Mouse (Mus musculus): Measurements from ENCODE around the gene Mcm9. TPM values are rescaled to one million over a fixed set of nuclear protein-coding genes. Genes with fewer than 3 reads are reported as not detected.
A peak's percentile ranks its signal among the peaks of the same experiment; 100 is the strongest.

Gene Mcm9
- polyA plus RNA-seq, 1 experiment from 2014 or later = 8.0 TPM

DNA sequence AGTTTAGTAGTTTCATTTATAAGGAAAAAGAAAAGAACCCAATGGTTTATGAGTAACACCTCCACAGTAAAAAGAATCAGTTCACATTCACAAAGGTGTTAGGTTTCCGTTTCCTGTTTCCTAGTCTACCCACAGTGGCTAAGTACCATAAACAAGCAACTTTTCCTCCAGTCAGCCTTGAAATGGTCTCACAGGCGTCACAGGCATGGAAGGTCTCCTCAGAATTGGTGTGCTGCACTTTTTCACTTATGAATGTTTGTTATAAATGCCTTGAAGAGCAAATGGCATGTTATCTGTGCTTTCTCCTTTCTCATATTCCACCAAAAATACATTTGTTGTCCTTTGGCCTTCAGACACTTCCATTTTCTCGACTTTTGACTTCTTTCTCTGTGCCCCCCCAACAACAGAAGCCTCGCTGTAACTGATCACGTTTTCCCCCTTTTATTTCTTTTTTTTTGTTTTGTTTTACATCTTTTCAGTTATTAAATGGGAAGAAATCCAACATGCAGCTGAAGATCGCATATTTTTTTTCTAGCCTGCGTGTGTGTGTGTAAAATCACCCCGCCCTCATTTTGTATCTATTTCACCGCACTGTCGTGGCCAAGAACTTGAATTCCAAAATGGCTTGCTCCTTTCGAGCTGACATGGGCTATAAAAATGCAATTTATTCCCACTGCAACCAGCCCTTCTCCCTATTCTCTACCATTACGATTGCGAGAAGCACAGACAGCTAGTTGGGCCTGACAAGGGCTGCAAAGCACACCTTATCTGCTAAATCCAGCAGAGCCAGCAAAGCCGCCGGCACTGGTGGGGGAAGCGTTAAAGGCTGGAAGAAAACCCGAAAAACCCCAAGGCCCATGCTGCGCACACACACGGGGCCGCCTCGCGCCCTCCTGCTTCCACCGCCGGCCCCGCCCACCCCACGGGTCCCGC, 34.2 kb downstream of the Mcm9 start:
- 9% methylated on average over 21 of the region's 27 CpGs for WGBS
- no peaks in the 10 kb centered on the region for H3K36me3 ChIP-seq (ENCODE audit: control insufficient read depth, insufficient read depth, low read length)

GRCm38 (mm10) chr10:53585777-53586176, 44.5 kb downstream of the Mcm9 start:
- no peak overlapping the region for H3K4me2 ChIP-seq (ENCODE audit: low read depth, low read length)
- WGBS = 20% methylated on average over 3 of the region's 3 CpGs
- H3K9ac ChIP-seq (replicated peaks; ENCODE audit: low read depth, low read length) = no peak overlapping the region
- H3K27ac ChIP-seq (ENCODE audit: low read depth, low read length) = no peak overlapping the region
- no peak overlapping the region for H3K4me3 ChIP-seq (ENCODE audit: low read depth, low read length)
- no peaks in the 10 kb centered on the region for H3K9me3 ChIP-seq (ENCODE audit: control insufficient read depth, low read length)
- H3K4me1 ChIP-seq (ENCODE audit: control insufficient read depth, insufficient read depth, low read length) = no peaks in the 10 kb centered on the region
- no peak for ATAC-seq (ENCODE audit: low read depth)
- H3K27me3 ChIP-seq (ENCODE audit: control insufficient read depth, insufficient read depth, low read length) = no peaks in the 10 kb centered on the region
- no peaks in the 10 kb centered on the region for H3K36me3 ChIP-seq (ENCODE audit: control insufficient read depth, insufficient read depth, low read length)

More for the DNA sequence above, 34.2 kb downstream of the Mcm9 start:
- ATAC-seq (ENCODE audit: low read depth) = peak; percentile 93
- Histone ChIP-seq H3K27me3 (ENCODE audit: control insufficient read depth, insufficient read depth, low read length) (no peaks in the 10 kb centered on the region), H3K4me2 (ENCODE audit: low read depth, low read length) (peak overlapping the region; percentile 74), H3K4me3 (ENCODE audit: low read depth, low read length) (peak overlapping the region; percentile 96), H3K4me1 (ENCODE audit: control insufficient read depth, insufficient read depth, low read length) (peaks cover 19% of the 10 kb centered on the region), H3K9me3 (ENCODE audit: control insufficient read depth, low read length) (no peaks in the 10 kb centered on the region), H3K9ac (replicated peaks; ENCODE audit: low read depth, low read length) (peak overlapping the region; percentile 66), H3K27ac (ENCODE audit: low read depth, low read length) (peak overlapping the region; percentile 96)

- 43% methylated on average over 10 of the region's 12 CpGs for WGBS
- H3K27ac ChIP-seq (ENCODE audit: low read depth, low read length) = no peak overlapping the region
- no peaks in the 10 kb centered on the region for H3K27me3 ChIP-seq (ENCODE audit: control insufficient read depth, insufficient read depth, low read length)
- H3K4me3 ChIP-seq (ENCODE audit: low read depth, low read length) = peak overlapping the region; percentile 16; the same call in 1 of the 2 replicates
- H3K36me3 ChIP-seq (ENCODE audit: control insufficient read depth, insufficient read depth, low read length) = no peaks in the 10 kb centered on the region
- H3K4me2 ChIP-seq (ENCODE audit: low read depth, low read length) = peak overlapping the region; percentile 51
- no peaks in the 10 kb centered on the region for H3K9me3 ChIP-seq (ENCODE audit: control insufficient read depth, low read length)
- H3K4me1 ChIP-seq (ENCODE audit: control insufficient read depth, insufficient read depth, low read length) = no peaks in the 10 kb centered on the region
- ATAC-seq (ENCODE audit: low read depth) = peak; percentile 59
- no peak overlapping the region for H3K9ac ChIP-seq (replicated peaks; ENCODE audit: low read depth, low read length)
These were observed 49.2 kb downstream of the Mcm9 start for GRCm38 (mm10) chr10:53581087-53581486.

DNA sequence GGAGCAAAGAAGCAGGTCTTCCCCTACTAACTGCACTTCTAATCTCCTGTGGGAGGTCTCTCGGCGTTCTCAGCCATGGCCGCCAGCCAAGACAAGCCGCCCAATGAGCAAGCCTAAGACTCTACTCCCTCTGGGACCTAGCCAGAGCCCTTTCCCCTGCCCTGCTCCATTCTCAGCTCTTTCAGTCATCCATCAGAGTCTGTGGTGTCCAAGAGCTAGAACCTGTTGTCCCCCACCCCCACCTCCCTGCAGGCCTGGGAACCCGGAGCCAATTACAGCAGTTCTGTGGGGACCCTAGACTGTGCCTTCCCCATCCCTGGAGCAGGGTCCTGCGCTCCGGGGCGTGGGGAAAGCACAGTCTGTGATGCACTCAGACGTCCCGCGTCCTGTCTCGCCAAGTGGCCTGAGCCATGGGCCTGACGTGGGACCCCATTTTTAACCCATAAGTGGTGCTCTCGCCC, 49.6 kb downstream of the Mcm9 start:
- Histone ChIP-seq H3K36me3 (ENCODE audit: control insufficient read depth, insufficient read depth, low read length) (no peaks in the 10 kb centered on the region), H3K9ac (replicated peaks; ENCODE audit: low read depth, low read length) (no peak overlapping the region), H3K27ac (ENCODE audit: low read depth, low read length) (no peak overlapping the region), H3K4me2 (ENCODE audit: low read depth, low read length) (peak overlapping the region; percentile 51), H3K4me1 (ENCODE audit: control insufficient read depth, insufficient read depth, low read length) (no peaks in the 10 kb centered on the region), H3K27me3 (ENCODE audit: control insufficient read depth, insufficient read depth, low read length) (no peaks in the 10 kb centered on the region), H3K4me3 (ENCODE audit: low read depth, low read length) (peak overlapping the region; percentile 16; the same call in 1 of the 2 replicates), H3K9me3 (ENCODE audit: control insufficient read depth, low read length) (no peaks in the 10 kb centered on the region)
- WGBS = 24% methylated on average over 14 of the region's 14 CpGs
- peak; percentile 88 for ATAC-seq (ENCODE audit: low read depth)

DNA sequence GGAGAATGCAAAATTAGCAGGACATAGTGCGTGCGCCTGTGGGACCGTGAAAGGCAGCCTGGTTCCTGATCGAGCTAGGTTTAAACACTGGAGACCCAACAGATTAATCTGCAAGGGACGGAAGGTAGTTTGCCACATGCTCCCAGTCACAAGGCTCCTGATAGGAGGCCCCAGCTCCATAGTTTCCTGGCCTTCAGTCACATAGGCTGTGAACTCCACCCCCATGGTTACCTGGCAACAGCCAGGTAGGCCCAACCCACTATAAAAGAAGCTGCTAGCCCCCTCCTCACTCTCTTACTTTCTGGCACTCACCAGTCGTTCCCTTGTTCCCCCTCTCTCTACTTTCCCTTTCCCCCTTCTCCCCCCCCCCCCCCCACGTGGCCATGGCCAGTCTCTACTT, 50.1 kb downstream of the Mcm9 start:
- Histone ChIP-seq H3K9me3 (ENCODE audit: control insufficient read depth, low read length) (no peaks in the 10 kb centered on the region), H3K27me3 (ENCODE audit: control insufficient read depth, insufficient read depth, low read length) (no peaks in the 10 kb centered on the region), H3K36me3 (ENCODE audit: control insufficient read depth, insufficient read depth, low read length) (no peaks in the 10 kb centered on the region), H3K27ac (ENCODE audit: low read depth, low read length) (no peak overlapping the region), H3K4me3 (ENCODE audit: low read depth, low read length) (no peak overlapping the region), H3K4me2 (ENCODE audit: low read depth, low read length) (peak overlapping the region; percentile 51; the same call in 1 of the 2 replicates), H3K4me1 (ENCODE audit: control insufficient read depth, insufficient read depth, low read length) (no peaks in the 10 kb centered on the region), H3K9ac (replicated peaks; ENCODE audit: low read depth, low read length) (no peak overlapping the region)
- ATAC-seq (ENCODE audit: low read depth) = peak; percentile 36
- WGBS = 43% methylated on average over 7 of the region's 7 CpGs

- no peak overlapping the region for H3K4me3 ChIP-seq (ENCODE audit: low read depth, low read length)
- H3K9ac ChIP-seq (replicated peaks; ENCODE audit: low read depth, low read length) = no peak overlapping the region
- no peaks in the 10 kb centered on the region for H3K36me3 ChIP-seq (ENCODE audit: control insufficient read depth, insufficient read depth, low read length)
- no peak overlapping the region for H3K27ac ChIP-seq (ENCODE audit: low read depth, low read length)
- no peaks in the 10 kb centered on the region for H3K4me1 ChIP-seq (ENCODE audit: control insufficient read depth, insufficient read depth, low read length)
- ATAC-seq (ENCODE audit: low read depth) = no peak
- H3K4me2 ChIP-seq (ENCODE audit: low read depth, low read length) = no peak overlapping the region
- no peaks in the 10 kb centered on the region for H3K27me3 ChIP-seq (ENCODE audit: control insufficient read depth, insufficient read depth, low read length)
- no peaks in the 10 kb centered on the region for H3K9me3 ChIP-seq (ENCODE audit: control insufficient read depth, low read length)
These were observed 61.7 kb downstream of the Mcm9 start for GRCm38 (mm10) chr10:53568531-53568930.

GRCm38 (mm10) chr10:53565538-53565937, 64.7 kb downstream of the Mcm9 start:
- Histone ChIP-seq H3K4me3 (ENCODE audit: low read depth, low read length) (no peak overlapping the region), H3K9ac (replicated peaks; ENCODE audit: low read depth, low read length) (no peak overlapping the region), H3K27me3 (ENCODE audit: control insufficient read depth, insufficient read depth, low read length) (no peaks in the 10 kb centered on the region), H3K9me3 (ENCODE audit: control insufficient read depth, low read length) (no peaks in the 10 kb centered on the region), H3K27ac (ENCODE audit: low read depth, low read length) (no peak overlapping the region), H3K4me2 (ENCODE audit: low read depth, low read length) (no peak overlapping the region), H3K4me1 (ENCODE audit: control insufficient read depth, insufficient read depth, low read length) (no peaks in the 10 kb centered on the region), H3K36me3 (ENCODE audit: control insufficient read depth, insufficient read depth, low read length) (no peaks in the 10 kb centered on the region)
- no peak for ATAC-seq (ENCODE audit: low read depth)
- WGBS = 59% methylated on average over 2 of the region's 2 CpGs

GRCm38 (mm10) chr10:53562001-53562400, 68.2 kb downstream of the Mcm9 start:
- ATAC-seq (ENCODE audit: low read depth) = no peak
- Histone ChIP-seq H3K27me3 (ENCODE audit: control insufficient read depth, insufficient read depth, low read length) (no peaks in the 10 kb centered on the region), H3K4me3 (ENCODE audit: low read depth, low read length) (no peak overlapping the region), H3K9me3 (ENCODE audit: control insufficient read depth, low read length) (no peaks in the 10 kb centered on the region), H3K36me3 (ENCODE audit: control insufficient read depth, insufficient read depth, low read length) (no peaks in the 10 kb centered on the region), H3K27ac (ENCODE audit: low read depth, low read length) (no peak overlapping the region), H3K4me1 (ENCODE audit: control insufficient read depth, insufficient read depth, low read length) (no peaks in the 10 kb centered on the region), H3K9ac (replicated peaks; ENCODE audit: low read depth, low read length) (no peak overlapping the region), H3K4me2 (ENCODE audit: low read depth, low read length) (no peak overlapping the region)
- 81% methylated on average over 5 of the region's 5 CpGs for WGBS

GRCm38 (mm10) chr10:53537596-53537995, 92.6 kb downstream of the Mcm9 start:
- H3K4me1 ChIP-seq (ENCODE audit: control insufficient read depth, insufficient read depth, low read length) = no peaks in the 10 kb centered on the region
- H3K9me3 ChIP-seq (ENCODE audit: control insufficient read depth, low read length) = no peaks in the 10 kb centered on the region
- no peak overlapping the region for H3K9ac ChIP-seq (replicated peaks; ENCODE audit: low read depth, low read length)
- H3K27ac ChIP-seq (ENCODE audit: low read depth, low read length) = no peak overlapping the region
- no peak for ATAC-seq (ENCODE audit: low read depth)
- WGBS = 68% methylated on average over 7 of the region's 7 CpGs
- no peak overlapping the region for H3K4me3 ChIP-seq (ENCODE audit: low read depth, low read length)
- H3K36me3 ChIP-seq (ENCODE audit: control insufficient read depth, insufficient read depth, low read length) = no peaks in the 10 kb centered on the region
- H3K4me2 ChIP-seq (ENCODE audit: low read depth, low read length) = no peak overlapping the region
- H3K27me3 ChIP-seq (ENCODE audit: control insufficient read depth, insufficient read depth, low read length) = no peaks in the 10 kb centered on the region
